Mouse (Mus musculus): Measurements from ENCODE around the gene Fam53b.

The Fam53b gene

GRCm38 (mm10) chr7:132672481-132672959, 141.2 kb downstream of the Fam53b start:
- in situ Hi-C loops (cut with MboI; ENCODE audit: unreplicated experiment in 2 of 2) = loop anchor here in 1 of 2 experiments (10.0 kb wide), 1 partner anchor 62 kb away; no protein-coding TSS in a partner anchor

- in situ Hi-C loops (cut with MboI; ENCODE audit: unreplicated experiment in 2 of 2) = loop anchor here in 1 of 2 experiments (10.0 kb wide), 1 partner anchor 64 kb away; no protein-coding TSS in a partner anchor
Measured at GRCm38 (mm10) chr7:132670863-132671165, 142.9 kb downstream of the Fam53b start.

GRCm38 (mm10) chr7:132669999-132670862, 143.5 kb downstream of the Fam53b start:
- in situ Hi-C loops (cut with MboI; ENCODE audit: unreplicated experiment in 2 of 2) = loop anchor here in 1 of 2 experiments (10.0 kb wide), 1 partner anchor 65 kb away; no protein-coding TSS in a partner anchor

GRCm38 (mm10) chr7:132668604-132669003, 145.1 kb downstream of the Fam53b start:
- in situ Hi-C loops (cut with MboI; ENCODE audit: unreplicated experiment in 2 of 2) = no loop called here

GRCm38 (mm10) chr7:132666516-132666915, 147.2 kb downstream of the Fam53b start:
- in situ Hi-C loops (cut with MboI; ENCODE audit: unreplicated experiment in 2 of 2) = no loop called here

GRCm38 (mm10) chr7:132665664-132666382, 147.9 kb downstream of the Fam53b start:
- in situ Hi-C loops (cut with MboI; ENCODE audit: unreplicated experiment in 2 of 2) = no loop called here

GRCm38 (mm10) chr7:132664815-132665214, 148.9 kb downstream of the Fam53b start:
- in situ Hi-C loops (cut with MboI; ENCODE audit: unreplicated experiment in 2 of 2) = loop anchor here (5.0 kb wide), 1 partner anchor 32 kb away; no protein-coding TSS in a partner anchor

GRCm38 (mm10) chr7:132662831-132663230, 150.9 kb downstream of the Fam53b start:
- in situ Hi-C loops (cut with MboI; ENCODE audit: unreplicated experiment in 2 of 2) = loop anchor here (5.0 kb wide), 1 partner anchor 34 kb away; no protein-coding TSS in a partner anchor

All from v-Abl transformed pro-B cells (cell line).